Mouse (Mus musculus) bone marrow, adult 2 months (tissue): ENCODE measurements around the gene Olfr686. TPM values are rescaled to one million over a fixed set of nuclear protein-coding genes. Genes with fewer than 3 reads are reported as not detected.

ENCODE experiments used
- H3K27ac ChIP-seq: fragments of 200-500 bp; 2 replicates; pipeline ENCODE4 v1.5.1; 2012; ENCODE audit warnings: low read depth, mild to moderate bottlenecking, control low read depth, inconsistent platforms, low read length; ENCODE audit not compliant: control insufficient read depth, poor library complexity, insufficient read depth
- H3K4me1 ChIP-seq: fragments of 200-500 bp; 2 replicates; pipeline ENCODE4 v1.6.1; 2011; ENCODE audit warnings: low read length; ENCODE audit not compliant: control insufficient read depth, insufficient read depth
- H3K4me3 ChIP-seq: fragments of 200-500 bp; replicated peaks from 2 replicates; pipeline ENCODE3; 2011; ENCODE audit warnings: mild to moderate bottlenecking, low read depth, low read length, control low read depth; ENCODE audit not compliant: control insufficient read depth
- CTCF ChIP-seq: fragments of 200-500 bp; IDR thresholded peaks from 2 replicates; pipeline ENCODE4 v1.5.1; 2011; ENCODE audit warnings: low read length, control low read depth; ENCODE audit not compliant: control insufficient read depth, insufficient read depth
- POLR2A ChIP-seq: fragments of 200-500 bp; IDR thresholded peaks from 2 replicates; pipeline ENCODE4 v1.6.1; 2011; ENCODE audit warnings: low read depth, mild to moderate bottlenecking, control low read depth, low read length, borderline replicate concordance; ENCODE audit not compliant: control insufficient read depth
- WGBS: fragments of 180-500 bp; shearing (Covaris S2); methylation state at CpG from one replicate; pipeline ENCODE4 v1.1.7; 2018; 5-methylcytosine and 5-hydroxymethylcytosine counted together
- polyA plus RNA-seq: library from polyadenylated mRNA; stranded (reverse); fragments of >200 nt; gene quantifications from 2 replicates; pipeline ENCODE4 v1.2.4, GENCODE M21; 2011; ENCODE audit warnings: low replicate concordance; ENCODE audit not compliant: missing spikeins, insufficient read depth, insufficient read length

Gene Olfr686
- not detected in 2 replicates for polyA plus RNA-seq

GRCm38 (mm10) chr7:105207385-105207784, at the start of gene Olfr686:
Gene Olfr686, minus strand, starts transcription at chr7:105207485.
- Histone ChIP-seq H3K4me1 (no peaks in the 10 kb centered on the region), H3K4me3 (no peak within 1 kb of the TSS), H3K27ac (no peak within 1 kb of the TSS)
- TF ChIP-seq CTCF: no peak
- no peak for TF ChIP-seq POLR2A

- no peak for TF ChIP-seq POLR2A
- TF ChIP-seq CTCF: peak; percentile 74
- WGBS: 47% methylated on average over 5 of the region's 5 CpGs
- Histone ChIP-seq H3K4me1 (no peaks in the 10 kb centered on the region), H3K27ac (no peak overlapping the region), H3K4me3 (no peak overlapping the region)
Observed at GRCm38 (mm10) chr7:105256656-105257055, 49.4 kb upstream of the Olfr686 start.

GRCm38 (mm10) chr7:105248197-105248596, 40.9 kb upstream of the Olfr686 start:
- H3K4me3 ChIP-seq: no peak overlapping the region
- H3K4me1 ChIP-seq: no peaks in the 10 kb centered on the region
- WGBS: 29% methylated on average over 1 of the region's 1 CpGs
- H3K27ac ChIP-seq: no peak overlapping the region
- TF ChIP-seq CTCF: no peak
- TF ChIP-seq POLR2A: no peak

DNA sequence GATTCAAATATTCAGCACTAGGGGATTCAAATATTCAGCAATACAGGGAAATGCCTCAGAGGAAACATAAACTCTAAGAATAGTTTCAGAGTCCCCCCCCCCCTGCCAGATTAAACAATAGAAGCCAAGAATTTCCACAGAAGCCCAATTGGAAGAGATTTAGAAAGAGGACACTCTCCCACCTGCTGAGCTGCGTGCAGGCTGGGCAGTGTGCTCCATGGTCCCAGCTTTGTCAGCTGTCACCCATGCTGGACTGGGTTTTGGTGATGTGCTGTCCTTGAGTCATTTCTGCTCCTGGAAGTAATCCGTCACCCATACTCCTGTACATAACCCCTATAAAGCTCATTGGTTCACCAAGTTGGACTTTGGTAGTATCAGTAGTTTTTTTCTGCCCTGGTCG, 40.4 kb upstream of the Olfr686 start:
- 73% methylated on average over 3 of the region's 3 CpGs for WGBS
- TF ChIP-seq POLR2A (no peak), CTCF (no peak)
- H3K4me3 ChIP-seq: no peak overlapping the region
- no peak overlapping the region for H3K27ac ChIP-seq
- no peaks in the 10 kb centered on the region for H3K4me1 ChIP-seq

GRCm38 (mm10) chr7:105229386-105229785, 22.1 kb upstream of the Olfr686 start:
- H3K27ac ChIP-seq: no peak overlapping the region
- 78% methylated on average over 2 of the region's 2 CpGs for WGBS
- TF ChIP-seq CTCF: no peak
- no peak for TF ChIP-seq POLR2A

GRCm38 (mm10) chr7:105228138-105228537, 20.9 kb upstream of the Olfr686 start:
- 49% methylated on average over 1 of the region's 1 CpGs for WGBS
- Histone ChIP-seq H3K27ac (no peak overlapping the region), H3K4me3 (no peak overlapping the region), H3K4me1 (no peaks in the 10 kb centered on the region)
- TF ChIP-seq CTCF (no peak), POLR2A (no peak)

More at GRCm38 (mm10) chr7:105229386-105229785, 22.1 kb upstream of the Olfr686 start:
- Histone ChIP-seq H3K4me1 (no peaks in the 10 kb centered on the region), H3K4me3 (no peak overlapping the region)

GRCm38 (mm10) chr7:105226703-105227102, 19.4 kb upstream of the Olfr686 start:
- no peak overlapping the region for H3K27ac ChIP-seq
- no peak for TF ChIP-seq POLR2A
- TF ChIP-seq CTCF: no peak
- H3K4me1 ChIP-seq: no peaks in the 10 kb centered on the region
- H3K4me3 ChIP-seq: no peak overlapping the region

- Histone ChIP-seq H3K4me3 (no peak overlapping the region), H3K27ac (no peak overlapping the region), H3K4me1 (no peaks in the 10 kb centered on the region)
- TF ChIP-seq POLR2A: no peak
- TF ChIP-seq CTCF: no peak
Observed at GRCm38 (mm10) chr7:105226072-105226471, 18.8 kb upstream of the Olfr686 start.

DNA sequence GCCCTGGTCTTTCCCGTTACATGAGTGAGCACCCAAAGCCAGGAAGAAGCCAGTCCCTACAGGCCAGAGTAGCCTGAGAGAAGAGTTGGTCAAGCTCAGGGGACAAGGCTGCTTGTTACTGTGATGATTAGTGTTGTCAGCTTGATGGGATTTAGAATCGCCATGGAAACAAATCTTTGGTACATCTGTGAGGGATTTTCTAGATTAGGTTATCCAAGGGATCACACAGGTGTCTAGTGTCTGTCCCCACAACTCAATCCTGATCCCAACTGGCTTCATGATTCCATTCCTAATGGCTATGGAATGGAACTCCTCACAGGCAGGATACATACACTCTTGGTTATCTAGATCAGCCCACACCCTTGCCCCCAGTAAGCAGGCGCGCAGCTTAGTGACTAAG, 11.0 kb upstream of the Olfr686 start:
- no peaks in the 10 kb centered on the region for H3K4me1 ChIP-seq
- no peak overlapping the region for H3K27ac ChIP-seq
- no peak for TF ChIP-seq CTCF
- WGBS: 85% methylated on average over 4 of the region's 4 CpGs
- H3K4me3 ChIP-seq: no peak overlapping the region
